Mouse (Mus musculus): ENCODE results near the gene Crat. TPM values are rescaled to one million over a fixed set of nuclear protein-coding genes. Genes with fewer than 3 reads are reported as not detected.

Gene Crat
- polyA plus RNA-seq, 1 experiment from 2014 or later: 20.5 TPM

DNA sequence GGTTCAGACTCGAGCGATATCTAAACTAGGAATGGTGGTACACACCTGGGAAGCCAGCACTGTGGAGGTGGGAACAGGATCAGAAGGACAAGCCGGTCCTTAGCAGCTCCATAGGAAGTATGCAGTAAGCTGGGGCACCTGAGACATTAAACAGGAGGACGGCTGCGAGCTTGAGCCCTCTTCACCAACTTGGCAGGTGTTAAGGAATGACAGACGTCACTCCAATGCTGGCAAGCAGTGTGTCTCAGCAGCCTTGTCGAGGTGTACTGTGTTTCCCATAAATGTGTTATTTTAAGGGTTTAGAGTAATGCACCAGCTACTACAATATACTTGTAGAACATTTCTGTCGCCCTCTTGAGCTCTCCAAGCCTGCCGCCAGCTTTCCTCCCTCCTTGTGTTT, 28.7 kb downstream of the Crat start:
- no peak overlapping the region for H3K4me2 ChIP-seq
- H3K9me3 ChIP-seq (replicated peaks): no peaks in the 10 kb centered on the region
- peaks cover 28% of the 10 kb centered on the region for H3K4me1 ChIP-seq (replicated peaks)
- H3K27me3 ChIP-seq: no peaks in the 10 kb centered on the region
- ATAC-seq (ENCODE audit: low read depth) (no peak), DNase-seq (no peak)
- H3K9ac ChIP-seq: no peak overlapping the region
- H3K4me3 ChIP-seq (replicated peaks): no peak overlapping the region
- H3K36me3 ChIP-seq: peaks cover 38% of the 10 kb centered on the region
- 73% methylated on average over 9 of the region's 9 CpGs for WGBS (ENCODE audit: insufficient replicate concordance)
- no peak overlapping the region for H3K27ac ChIP-seq

- Histone ChIP-seq H3K9me3 (replicated peaks) (no peaks in the 10 kb centered on the region), H3K36me3 (peaks cover 51% of the 10 kb centered on the region), H3K4me1 (replicated peaks) (peaks cover 34% of the 10 kb centered on the region), H3K27me3 (no peaks in the 10 kb centered on the region), H3K4me3 (replicated peaks) (no peak overlapping the region), H3K27ac (no peak overlapping the region), H3K9ac (no peak overlapping the region), H3K4me2 (no peak overlapping the region)
- 76% methylated on average over 4 of the region's 4 CpGs for WGBS (ENCODE audit: insufficient replicate concordance)
- no peak for ATAC-seq (ENCODE audit: low read depth)
- DNase-seq: no peak
Measured at GRCm38 (mm10) chr2:30385591-30385990, 30.0 kb downstream of the Crat start.

DNA sequence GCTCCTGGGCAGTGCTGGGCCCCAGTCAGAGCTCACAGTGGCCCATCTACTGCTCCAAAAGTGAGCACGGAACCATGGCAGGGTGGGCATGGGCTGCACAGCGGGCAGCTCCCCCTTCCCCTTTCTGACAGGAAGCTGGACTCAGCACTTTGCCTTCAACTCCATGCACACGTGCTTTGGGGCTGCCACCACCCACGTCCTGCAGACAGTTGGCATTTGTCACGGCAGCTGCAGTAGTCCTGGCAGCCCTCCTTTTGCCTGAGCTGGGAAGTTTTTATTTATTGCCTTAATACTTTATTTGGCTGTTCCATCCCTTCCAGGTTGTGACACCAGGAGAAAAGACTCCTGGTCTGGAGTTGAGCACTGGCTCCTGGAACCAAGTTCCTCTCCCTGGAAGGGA, 30.8 kb downstream of the Crat start:
- peaks cover 55% of the 10 kb centered on the region for H3K36me3 ChIP-seq
- 71% methylated on average over 5 of the region's 5 CpGs for WGBS (ENCODE audit: insufficient replicate concordance)

DNA sequence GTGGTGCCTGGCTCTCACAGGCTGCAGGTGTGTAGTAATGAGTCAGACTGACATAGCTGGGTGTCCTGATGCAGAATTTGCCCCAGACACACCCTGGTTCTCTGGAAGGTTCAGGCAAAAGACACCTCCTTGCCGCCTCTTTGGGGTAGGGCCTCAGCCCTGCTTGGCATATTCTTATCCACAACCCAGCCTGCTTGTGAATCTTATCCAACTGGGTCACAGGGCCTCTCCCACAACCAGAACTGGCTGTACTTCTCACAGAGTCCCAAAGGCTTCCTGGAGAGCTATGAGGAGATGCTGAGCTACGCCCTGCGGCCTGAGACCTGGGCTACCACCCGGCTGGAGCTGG, 34.3 kb downstream of the Crat start:
- Histone ChIP-seq H3K4me1 (replicated peaks) (peaks cover 61% of the 10 kb centered on the region), H3K27ac (peak overlapping the region; percentile 85), H3K4me2 (peak overlapping the region; percentile 27), H3K27me3 (no peaks in the 10 kb centered on the region), H3K9me3 (replicated peaks) (no peaks in the 10 kb centered on the region), H3K9ac (no peak overlapping the region), H3K4me3 (replicated peaks) (no peak overlapping the region), H3K36me3 (peaks cover 83% of the 10 kb centered on the region)
- peak; percentile 36 for DNase-seq
- WGBS (ENCODE audit: insufficient replicate concordance): 63% methylated on average over 4 of the region's 4 CpGs
- peak; percentile 75 for ATAC-seq (ENCODE audit: low read depth)

More for the DNA sequence above, 30.8 kb downstream of the Crat start:
- Histone ChIP-seq H3K9ac (no peak overlapping the region), H3K27me3 (no peaks in the 10 kb centered on the region), H3K27ac (no peak overlapping the region), H3K9me3 (replicated peaks) (no peaks in the 10 kb centered on the region), H3K4me1 (replicated peaks) (peaks cover 42% of the 10 kb centered on the region), H3K4me2 (no peak overlapping the region), H3K4me3 (replicated peaks) (no peak overlapping the region)
- ATAC-seq (ENCODE audit: low read depth): no peak
- DNase-seq: no peak

DNA sequence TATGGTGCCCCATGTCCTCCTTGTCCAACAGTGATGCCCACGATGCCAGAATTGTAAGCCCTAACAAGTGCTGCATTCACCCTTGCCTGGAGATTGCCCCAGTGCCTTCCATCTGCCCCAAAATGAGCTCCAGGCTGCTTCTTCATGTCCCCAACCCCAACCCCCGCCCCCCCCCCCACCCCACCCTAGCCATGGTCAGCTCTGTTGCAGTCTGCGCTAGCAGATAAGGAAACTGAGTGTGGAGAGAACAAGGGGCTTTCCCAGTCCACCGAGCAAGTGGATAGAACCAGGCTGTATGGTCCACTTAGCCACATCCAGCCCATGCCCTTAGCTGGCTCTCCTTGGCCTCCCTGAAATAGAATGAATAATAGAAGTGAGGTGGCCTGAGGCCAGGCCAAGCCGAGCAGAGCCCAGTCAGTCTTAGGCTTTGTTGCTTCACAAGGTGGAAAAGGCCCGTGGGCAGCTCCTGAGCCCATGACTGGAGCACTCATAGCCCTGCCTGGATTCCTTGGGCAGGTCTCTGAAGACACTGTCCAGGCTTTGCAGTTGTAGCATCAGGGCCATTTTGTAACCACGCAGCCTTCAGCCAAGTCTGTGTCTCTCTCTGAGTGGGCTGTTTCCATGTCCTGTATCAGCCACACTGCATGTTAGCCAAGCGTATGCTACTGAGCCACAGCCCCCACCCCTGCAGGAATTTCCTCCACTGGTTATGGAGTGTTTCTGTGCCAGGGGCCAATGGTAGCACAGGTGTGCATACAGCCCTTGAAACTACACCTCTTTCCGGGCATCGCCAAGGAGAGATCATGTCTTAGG, 34.8 kb downstream of the Crat start:
- Histone ChIP-seq H3K4me3 (replicated peaks) (no peak overlapping the region), H3K27me3 (no peaks in the 10 kb centered on the region), H3K4me1 (replicated peaks) (peaks cover 61% of the 10 kb centered on the region), H3K9ac (peak overlapping the region; percentile 40), H3K4me2 (peak overlapping the region; percentile 27), H3K27ac (peak overlapping the region; percentile 85), H3K9me3 (replicated peaks) (no peaks in the 10 kb centered on the region), H3K36me3 (peaks cover 88% of the 10 kb centered on the region)
- WGBS (ENCODE audit: insufficient replicate concordance): 66% methylated on average over 10 of the region's 10 CpGs
- DNase-seq (no peak), ATAC-seq (ENCODE audit: low read depth) (peak; percentile 39)

- DNase-seq (no peak), ATAC-seq (ENCODE audit: low read depth) (peak; percentile 59)
- Histone ChIP-seq H3K27ac (peak overlapping the region; percentile 85), H3K4me3 (replicated peaks) (no peak overlapping the region), H3K9me3 (replicated peaks) (no peaks in the 10 kb centered on the region), H3K9ac (peak overlapping the region; percentile 44), H3K27me3 (no peaks in the 10 kb centered on the region), H3K4me2 (no peak overlapping the region), H3K36me3 (peaks cover 84% of the 10 kb centered on the region), H3K4me1 (replicated peaks) (peaks cover 55% of the 10 kb centered on the region)
- 65% methylated on average over 7 of the region's 7 CpGs for WGBS (ENCODE audit: insufficient replicate concordance)
Measured at GRCm38 (mm10) chr2:30379307-30379706, 36.3 kb downstream of the Crat start.

GRCm38 (mm10) chr2:30377721-30378120, 37.9 kb downstream of the Crat start:
- WGBS (ENCODE audit: insufficient replicate concordance): 75% methylated on average over 5 of the region's 5 CpGs
- Histone ChIP-seq H3K27ac (no peak overlapping the region; the same call in 1 of the 2 replicates), H3K4me3 (replicated peaks) (no peak overlapping the region), H3K4me2 (no peak overlapping the region), H3K4me1 (replicated peaks) (peaks cover 46% of the 10 kb centered on the region), H3K27me3 (no peaks in the 10 kb centered on the region), H3K36me3 (peaks cover 82% of the 10 kb centered on the region), H3K9me3 (replicated peaks) (no peaks in the 10 kb centered on the region), H3K9ac (no peak overlapping the region)
- DNase-seq (no peak), ATAC-seq (ENCODE audit: low read depth) (no peak)

GRCm38 (mm10) chr2:30375893-30376292, 39.7 kb downstream of the Crat start:
- Histone ChIP-seq H3K9ac (no peak overlapping the region), H3K27me3 (no peaks in the 10 kb centered on the region), H3K4me1 (replicated peaks) (peaks cover 33% of the 10 kb centered on the region), H3K9me3 (replicated peaks) (no peaks in the 10 kb centered on the region), H3K4me2 (no peak overlapping the region), H3K4me3 (replicated peaks) (no peak overlapping the region), H3K36me3 (peaks cover 82% of the 10 kb centered on the region), H3K27ac (no peak overlapping the region)
- 79% methylated on average over 10 of the region's 10 CpGs for WGBS (ENCODE audit: insufficient replicate concordance)
- DNase-seq: no peak
- ATAC-seq (ENCODE audit: low read depth): no peak

DNA sequence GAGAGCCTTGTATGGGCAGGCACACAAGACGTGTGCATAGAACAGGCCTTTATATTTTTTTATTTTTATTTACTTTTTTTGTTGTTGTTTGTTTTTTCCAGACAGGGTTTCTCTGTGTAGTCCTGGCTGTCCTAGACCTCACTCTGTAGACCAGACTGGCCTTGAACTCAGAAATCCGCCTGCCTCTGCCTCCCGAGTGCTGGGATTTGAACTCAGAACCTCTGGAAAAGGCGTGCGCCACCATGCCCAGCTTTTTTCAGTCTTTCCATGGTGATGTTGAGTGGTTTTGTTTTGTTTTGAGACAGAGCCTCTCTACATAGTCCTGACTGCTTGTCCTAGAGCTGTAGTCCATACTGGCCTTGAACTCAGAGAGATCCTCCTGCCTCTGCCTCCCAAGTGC, 42.9 kb downstream of the Crat start:
- Histone ChIP-seq H3K9ac (no peak overlapping the region), H3K4me3 (replicated peaks) (no peak overlapping the region), H3K4me2 (no peak overlapping the region), H3K36me3 (peaks cover 92% of the 10 kb centered on the region), H3K4me1 (replicated peaks) (0 out of 2 replicates have a peak, but pooled peaks cover 5% of the 10 kb centered on the region), H3K27me3 (no peaks in the 10 kb centered on the region), H3K9me3 (replicated peaks) (no peaks in the 10 kb centered on the region), H3K27ac (no peak overlapping the region)
- 88% methylated on average over 5 of the region's 5 CpGs for WGBS (ENCODE audit: insufficient replicate concordance)
- ATAC-seq (ENCODE audit: low read depth) (no peak), DNase-seq (no peak)

- peaks cover 5% of the 10 kb centered on the region; the same call in 1 of the 2 replicates for H3K4me1 ChIP-seq (replicated peaks)
- no peak overlapping the region for H3K27ac ChIP-seq
- 88% methylated on average over 8 of the region's 8 CpGs for WGBS (ENCODE audit: insufficient replicate concordance)
- DNase-seq (no peak), ATAC-seq (ENCODE audit: low read depth) (no peak)
- no peak overlapping the region for H3K9ac ChIP-seq
- H3K4me3 ChIP-seq (replicated peaks): no peak overlapping the region
- no peak overlapping the region for H3K4me2 ChIP-seq
- H3K27me3 ChIP-seq: no peaks in the 10 kb centered on the region
- no peaks in the 10 kb centered on the region for H3K9me3 ChIP-seq (replicated peaks)
- H3K36me3 ChIP-seq: peaks cover 89% of the 10 kb centered on the region
Measured at GRCm38 (mm10) chr2:30371544-30371943, 44.1 kb downstream of the Crat start.

DNA sequence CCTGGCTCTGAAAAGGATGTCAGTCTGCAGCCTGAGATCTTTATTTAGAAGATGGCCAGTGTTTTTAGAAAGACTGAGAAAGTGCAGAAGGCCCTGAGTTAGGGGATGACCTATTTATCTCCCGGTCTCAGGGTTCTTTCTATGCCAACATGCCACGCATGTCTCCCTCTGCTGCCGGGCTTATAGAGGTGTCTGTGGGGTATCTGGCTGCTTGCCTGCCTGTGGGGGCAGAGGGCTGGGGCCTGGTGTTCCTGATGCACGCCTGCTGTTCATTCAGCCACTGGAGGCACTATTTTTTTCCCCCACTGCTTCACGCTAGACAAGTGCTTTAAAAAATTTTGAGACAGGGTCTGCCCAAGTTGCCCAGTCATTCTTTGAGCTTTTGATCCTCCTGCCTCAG, 49.4 kb downstream of the Crat start:
- Histone ChIP-seq H3K27me3 (no peaks in the 10 kb centered on the region), H3K9ac (no peak overlapping the region)
- WGBS (ENCODE audit: insufficient replicate concordance): 68% methylated on average over 5 of the region's 5 CpGs

More for the DNA sequence above, 49.4 kb downstream of the Crat start:
- no peak for DNase-seq
- H3K4me3 ChIP-seq (replicated peaks): no peak overlapping the region
- H3K36me3 ChIP-seq: peaks cover 44% of the 10 kb centered on the region
- H3K4me2 ChIP-seq: peak overlapping the region; percentile 94; the same call in 1 of the 2 replicates
- H3K9me3 ChIP-seq (replicated peaks): peaks cover 5% of the 10 kb centered on the region; the same call in 1 of the 2 replicates
- no peak for ATAC-seq (ENCODE audit: low read depth)
- peak overlapping the region; percentile 53 for H3K27ac ChIP-seq
- H3K4me1 ChIP-seq (replicated peaks): peaks cover 34% of the 10 kb centered on the region

Measured in liver, embryonic 13.5 days (tissue).